Mouse (Mus musculus): ENCODE measurements around the gene Ccdc163. TPM values are rescaled to one million over a fixed set of nuclear protein-coding genes. Genes with fewer than 3 reads are reported as not detected.

The Ccdc163 gene
- total RNA-seq, 1 experiment from 2014 or later: 4.7 TPM

Other genes with a start within 250 kb of the Ccdc163 start
- 3.7 to 11.7 TPM (median 7.4 TPM) in 3 replicates for gene Mast2, start 244.3 kb upstream of the Ccdc163 start, total RNA-seq (2017)
- gene Ipp, start 201.0 kb upstream of the Ccdc163 start, total RNA-seq (2017): 5.8 to 13.2 TPM (median 10.0 TPM) in 3 replicates
- gene Tmem69, start 152.6 kb upstream of the Ccdc163 start, total RNA-seq (2017): 3.7 to 7.1 TPM (median 5.7 TPM) in 3 replicates
- gene Gpbp1l1, start 150.9 kb upstream of the Ccdc163 start, total RNA-seq (2017): 102 to 158 TPM (median 148 TPM) in 3 replicates
- gene Ccdc17, start 111.9 kb upstream of the Ccdc163 start, total RNA-seq (2017): 4.8 to 9.3 TPM (median 5.5 TPM) in 3 replicates
- 146 to 159 TPM (median 150 TPM) in 3 replicates for gene Nasp, start 80.6 kb upstream of the Ccdc163 start, total RNA-seq (2017)
- 380 to 470 TPM (median 418 TPM) in 3 replicates for gene Akr1a1, start 56.8 kb upstream of the Ccdc163 start, total RNA-seq (2017)
- 173 to 407 TPM (median 323 TPM) in 3 replicates for gene Prdx1, start 23.0 kb upstream of the Ccdc163 start, total RNA-seq (2017)
- gene Mmachc, start 103 bp upstream of the Ccdc163 start, total RNA-seq (2017): 1.6 to 3.3 TPM (median 2.4 TPM) in 3 replicates
- 3.6 to 9.1 TPM (median 5.9 TPM) in 3 replicates for gene Tesk2, start 12.4 kb downstream of the Ccdc163 start, total RNA-seq (2017)
- 32.9 to 53.5 TPM (median 37.8 TPM) in 3 replicates for gene Toe1, start 99.1 kb downstream of the Ccdc163 start, total RNA-seq (2017)
- 3.2 to 8.0 TPM (median 4.5 TPM) in 3 replicates for gene Mutyh, start 99.2 kb downstream of the Ccdc163 start, total RNA-seq (2017)
- not detected in 3 replicates for gene Hpdl, start 113.2 kb downstream of the Ccdc163 start, total RNA-seq (2017)
- gene Zswim5, start 168.9 kb downstream of the Ccdc163 start, total RNA-seq (2017): 0.10 to 0.19 TPM in 2 of 3 replicates, not detected in the other

All from monocyte, adult 5-6 weeks (primary cell).